Mouse (Mus musculus): ENCODE data around the gene Tbx5. TPM values are rescaled to one million over a fixed set of nuclear protein-coding genes. Genes with fewer than 3 reads are reported as not detected.

Tbx5 gene
- polyA plus RNA-seq, 1 experiment from 2014 or later, result 55.7 TPM

DNA sequence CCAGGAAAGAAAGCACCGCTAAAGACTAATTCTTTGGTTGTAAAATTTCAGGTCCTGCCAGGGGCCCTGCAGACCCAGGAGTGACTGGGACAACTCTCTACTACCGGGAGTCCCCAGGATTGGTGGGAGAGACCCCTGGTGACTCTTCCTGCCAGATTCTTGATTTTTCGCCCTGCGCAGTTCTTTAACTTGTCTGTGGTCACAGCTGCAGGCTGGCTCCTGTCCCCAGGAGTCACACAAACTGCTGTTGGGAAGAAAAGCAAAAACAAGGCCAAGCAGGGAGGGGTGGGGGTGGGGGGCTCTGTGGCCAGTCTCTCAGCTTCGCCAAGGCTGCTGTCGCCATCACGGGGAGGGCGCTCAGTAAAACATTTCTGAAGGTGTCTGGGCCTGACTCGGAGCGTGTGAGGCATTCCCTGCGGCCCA, 32.2 kb upstream of the Tbx5 start:
- peak overlapping the region; percentile 92 for H3K27ac ChIP-seq
- 11% methylated on average over 11 of the region's 11 CpGs for WGBS
- peaks cover 94% of the 10 kb centered on the region for H3K27me3 ChIP-seq
- H3K4me3 ChIP-seq, result no peak overlapping the region
- H3K4me1 ChIP-seq, result peaks cover 43% of the 10 kb centered on the region
- H3K9ac ChIP-seq, result peak overlapping the region; percentile 2; the same call in 1 of the 2 replicates
- no peaks in the 10 kb centered on the region for H3K9me3 ChIP-seq
- H3K36me3 ChIP-seq, result no peaks in the 10 kb centered on the region
- peak overlapping the region; percentile 41 for H3K4me2 ChIP-seq
- ATAC-seq (ENCODE audit: borderline replicate concordance, extremely low read depth, low FRiP score, low TSS enrichment), result peak; percentile 47; the same call in 1 of the 2 replicates

DNA sequence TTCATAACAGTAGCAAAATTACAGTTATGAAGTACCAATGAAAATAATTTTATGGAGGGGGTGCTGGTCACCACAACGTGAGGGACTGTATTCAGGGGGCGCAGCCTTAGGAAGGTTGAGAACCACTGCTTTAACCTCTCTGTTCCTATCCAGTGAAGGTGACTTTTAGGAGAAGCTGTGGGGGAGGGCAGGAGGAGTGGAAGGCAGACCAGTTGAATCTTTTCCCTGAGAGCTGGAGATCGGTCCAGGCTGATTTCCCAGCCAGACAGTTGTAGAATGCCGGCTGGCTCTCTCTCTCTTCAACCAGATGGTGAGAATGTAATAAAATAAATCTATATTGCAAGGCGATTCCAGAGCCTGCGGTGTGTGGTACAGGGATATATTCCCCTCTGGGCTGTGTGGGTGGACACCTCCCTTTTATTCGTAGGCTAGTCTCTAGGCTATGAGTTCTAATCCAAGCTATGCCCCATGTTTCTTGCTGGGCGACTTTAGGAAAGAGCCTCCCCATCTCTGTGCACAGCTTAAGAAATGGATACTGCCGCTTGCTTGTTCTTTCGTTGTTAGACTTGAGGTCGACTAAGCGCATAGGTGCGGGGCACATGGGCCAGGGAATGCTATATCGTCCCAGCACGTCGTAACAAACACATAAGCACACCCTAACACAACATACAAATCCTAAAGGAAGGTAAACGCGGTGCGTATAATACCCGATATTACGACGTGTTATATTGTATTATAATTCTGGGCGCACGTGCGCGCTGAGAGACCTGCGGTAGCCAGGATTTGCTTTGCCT, 29.7 kb upstream of the Tbx5 start:
- H3K4me2 ChIP-seq, result peak overlapping the region; percentile 53
- no peaks in the 10 kb centered on the region for H3K36me3 ChIP-seq
- 6% methylated on average over 27 of the region's 27 CpGs for WGBS
- H3K9me3 ChIP-seq, result no peaks in the 10 kb centered on the region
- peak overlapping the region; percentile 63 for H3K9ac ChIP-seq
- H3K4me3 ChIP-seq, result peak overlapping the region; percentile 42
- peak overlapping the region; percentile 91 for H3K27ac ChIP-seq
- peak; percentile 15; the same call in 1 of the 2 replicates for ATAC-seq (ENCODE audit: borderline replicate concordance, extremely low read depth, low FRiP score, low TSS enrichment)
- H3K27me3 ChIP-seq, result peaks cover 94% of the 10 kb centered on the region
- H3K4me1 ChIP-seq, result peaks cover 28% of the 10 kb centered on the region

GRCm38 (mm10) chr5:119803411-119804251, 28.8 kb upstream of the Tbx5 start:
- under 1% methylated on average over 64 of the region's 64 CpGs for WGBS
- H3K27ac ChIP-seq, result peak overlapping the region; percentile 91
- H3K9me3 ChIP-seq, result no peaks in the 10 kb centered on the region
- ATAC-seq (ENCODE audit: borderline replicate concordance, extremely low read depth, low FRiP score, low TSS enrichment), result no peak
- H3K9ac ChIP-seq, result peak overlapping the region; percentile 63
- peak overlapping the region; percentile 42 for H3K4me3 ChIP-seq
- H3K27me3 ChIP-seq, result peaks cover 94% of the 10 kb centered on the region
- H3K4me1 ChIP-seq, result peaks cover 24% of the 10 kb centered on the region; the same call in 1 of the 2 replicates
- peak overlapping the region; percentile 53 for H3K4me2 ChIP-seq
- H3K36me3 ChIP-seq, result no peaks in the 10 kb centered on the region

DNA sequence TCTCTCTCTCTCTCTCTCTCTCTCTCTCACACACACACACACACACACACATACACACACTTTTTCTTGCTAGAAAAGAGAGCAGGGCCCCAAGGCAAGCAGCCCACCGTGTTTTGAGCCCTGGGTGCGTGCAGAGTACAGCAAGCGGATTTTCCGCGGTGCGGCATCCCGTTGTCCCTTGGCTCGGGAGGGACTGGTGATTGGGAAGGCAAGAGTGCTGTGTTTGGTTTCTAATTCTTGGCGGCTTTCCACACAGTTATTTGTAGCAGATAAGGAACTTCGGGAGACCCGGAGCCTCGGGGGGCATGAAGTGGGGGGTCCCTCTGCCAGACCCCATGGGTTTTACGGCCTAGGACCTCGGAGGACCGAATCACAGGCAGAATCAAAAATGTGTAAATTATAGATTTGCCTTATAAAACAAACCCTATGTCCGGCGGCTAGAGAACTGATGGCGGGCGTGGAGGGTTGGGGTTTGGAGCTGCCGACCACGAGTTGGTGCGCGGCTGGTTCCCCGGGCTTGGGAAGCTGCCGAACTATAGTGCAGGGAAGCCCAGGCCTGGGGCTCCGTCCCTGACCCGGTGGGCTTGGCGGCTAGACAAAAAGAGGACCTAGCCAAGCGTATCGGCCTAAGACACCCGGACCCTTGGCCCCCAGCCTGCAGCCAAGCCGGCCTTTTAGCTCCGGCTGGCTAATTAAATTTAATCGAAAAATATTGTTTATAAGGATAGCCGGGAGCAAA, 28.0 kb upstream of the Tbx5 start:
- Histone ChIP-seq H3K36me3 (no peaks in the 10 kb centered on the region), H3K4me2 (peak overlapping the region; percentile 53), H3K27me3 (peaks cover 91% of the 10 kb centered on the region), H3K9me3 (no peaks in the 10 kb centered on the region), H3K4me3 (peak overlapping the region; percentile 42), H3K27ac (peak overlapping the region; percentile 91), H3K4me1 (peaks cover 27% of the 10 kb centered on the region; the same call in 1 of the 2 replicates), H3K9ac (peak overlapping the region; percentile 63)
- no peak for ATAC-seq (ENCODE audit: borderline replicate concordance, extremely low read depth, low FRiP score, low TSS enrichment)
- WGBS, result under 1% methylated on average over 35 of the region's 35 CpGs

GRCm38 (mm10) chr5:119805636-119806035, 26.8 kb upstream of the Tbx5 start:
- H3K4me1 ChIP-seq, result peaks cover 21% of the 10 kb centered on the region
- peak overlapping the region; percentile 53 for H3K4me2 ChIP-seq
- peaks cover 85% of the 10 kb centered on the region for H3K27me3 ChIP-seq
- H3K4me3 ChIP-seq, result peak overlapping the region; percentile 42
- WGBS, result under 1% methylated on average over 5 of the region's 5 CpGs
- no peak for ATAC-seq (ENCODE audit: borderline replicate concordance, extremely low read depth, low FRiP score, low TSS enrichment)
- H3K9ac ChIP-seq, result peak overlapping the region; percentile 63
- H3K36me3 ChIP-seq, result no peaks in the 10 kb centered on the region
- peak overlapping the region; percentile 91 for H3K27ac ChIP-seq
- no peaks in the 10 kb centered on the region for H3K9me3 ChIP-seq

GRCm38 (mm10) chr5:119806467-119806866, 26.0 kb upstream of the Tbx5 start:
- no peaks in the 10 kb centered on the region for H3K36me3 ChIP-seq
- peaks cover 21% of the 10 kb centered on the region for H3K4me1 ChIP-seq
- H3K27ac ChIP-seq, result peak overlapping the region; percentile 91
- no peak for ATAC-seq (ENCODE audit: borderline replicate concordance, extremely low read depth, low FRiP score, low TSS enrichment)
- peak overlapping the region; percentile 63 for H3K9ac ChIP-seq
- H3K9me3 ChIP-seq, result no peaks in the 10 kb centered on the region
- H3K27me3 ChIP-seq, result peaks cover 80% of the 10 kb centered on the region
- H3K4me3 ChIP-seq, result peak overlapping the region; percentile 42; the same call in 1 of the 2 replicates
- H3K4me2 ChIP-seq, result peak overlapping the region; percentile 53

DNA sequence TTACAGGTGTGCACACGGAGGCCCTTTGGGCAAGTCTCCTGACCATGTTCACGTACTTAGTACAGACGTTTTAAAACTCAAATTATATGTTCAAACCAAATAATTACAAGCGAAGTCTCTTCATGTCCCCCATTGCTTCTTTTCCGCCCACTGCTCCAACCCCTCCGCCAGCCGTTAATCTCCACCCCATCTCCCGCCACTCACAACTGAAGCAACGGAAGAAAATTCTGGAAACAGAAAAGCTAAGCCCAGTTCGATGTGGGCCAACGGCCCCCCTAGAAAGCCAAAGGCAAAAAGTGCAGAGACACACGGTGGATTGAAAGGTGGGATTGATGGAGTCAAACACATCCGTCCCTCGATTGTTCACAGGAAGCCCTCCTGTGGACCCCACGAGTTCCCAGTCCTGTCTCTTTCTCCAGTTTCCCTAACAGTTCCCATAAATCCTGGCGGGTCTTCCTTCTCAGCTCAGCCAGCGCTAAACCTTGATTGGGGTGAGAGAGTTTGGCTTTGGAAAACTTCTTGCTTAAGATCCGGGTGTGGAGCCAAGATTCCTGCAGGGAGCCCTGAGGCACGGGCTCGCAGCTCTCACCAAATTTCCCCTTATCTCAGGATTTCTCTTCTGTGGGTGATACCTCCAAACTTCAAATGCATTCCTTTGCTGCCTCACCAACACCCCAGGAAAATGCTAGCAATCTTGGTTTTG, 24.8 kb upstream of the Tbx5 start:
- Histone ChIP-seq H3K9ac (peak overlapping the region; percentile 13; the same call in 1 of the 2 replicates), H3K27ac (peak overlapping the region; percentile 91), H3K36me3 (no peaks in the 10 kb centered on the region), H3K4me3 (peak overlapping the region; percentile 12; the same call in 1 of the 2 replicates), H3K4me2 (peak overlapping the region; percentile 36), H3K4me1 (peaks cover 19% of the 10 kb centered on the region), H3K9me3 (no peaks in the 10 kb centered on the region), H3K27me3 (peaks cover 68% of the 10 kb centered on the region)
- no peak for ATAC-seq (ENCODE audit: borderline replicate concordance, extremely low read depth, low FRiP score, low TSS enrichment)
- 6% methylated on average over 20 of the region's 20 CpGs for WGBS

DNA sequence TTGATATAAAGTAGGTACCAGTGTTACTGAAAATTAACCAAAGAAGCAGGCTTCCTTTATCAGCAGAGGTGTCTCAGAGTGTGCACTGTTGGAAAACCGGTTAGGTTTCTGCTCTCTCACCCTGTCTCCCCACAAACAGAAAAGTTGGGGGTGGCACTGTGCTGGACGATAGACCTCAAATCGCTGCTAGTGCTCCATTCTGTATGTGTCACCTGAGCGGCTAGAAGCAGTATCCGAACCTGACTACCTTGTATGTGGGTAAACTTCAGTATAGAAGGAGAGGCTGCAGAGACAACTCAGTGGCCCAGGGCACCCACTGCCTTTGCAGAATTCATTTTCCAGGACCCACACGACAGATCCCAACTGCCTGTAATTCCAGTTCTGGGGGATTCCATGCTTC, 23.8 kb upstream of the Tbx5 start:
- peak overlapping the region; percentile 91; the same call in 1 of the 2 replicates for H3K27ac ChIP-seq
- no peaks in the 10 kb centered on the region for H3K9me3 ChIP-seq
- H3K4me2 ChIP-seq, result no peak overlapping the region
- H3K27me3 ChIP-seq, result peaks cover 60% of the 10 kb centered on the region
- no peak overlapping the region for H3K9ac ChIP-seq
- 62% methylated on average over 6 of the region's 6 CpGs for WGBS
- no peaks in the 10 kb centered on the region for H3K36me3 ChIP-seq
- no peak for ATAC-seq (ENCODE audit: borderline replicate concordance, extremely low read depth, low FRiP score, low TSS enrichment)
- H3K4me1 ChIP-seq, result peaks cover 28% of the 10 kb centered on the region
- no peak overlapping the region for H3K4me3 ChIP-seq

DNA sequence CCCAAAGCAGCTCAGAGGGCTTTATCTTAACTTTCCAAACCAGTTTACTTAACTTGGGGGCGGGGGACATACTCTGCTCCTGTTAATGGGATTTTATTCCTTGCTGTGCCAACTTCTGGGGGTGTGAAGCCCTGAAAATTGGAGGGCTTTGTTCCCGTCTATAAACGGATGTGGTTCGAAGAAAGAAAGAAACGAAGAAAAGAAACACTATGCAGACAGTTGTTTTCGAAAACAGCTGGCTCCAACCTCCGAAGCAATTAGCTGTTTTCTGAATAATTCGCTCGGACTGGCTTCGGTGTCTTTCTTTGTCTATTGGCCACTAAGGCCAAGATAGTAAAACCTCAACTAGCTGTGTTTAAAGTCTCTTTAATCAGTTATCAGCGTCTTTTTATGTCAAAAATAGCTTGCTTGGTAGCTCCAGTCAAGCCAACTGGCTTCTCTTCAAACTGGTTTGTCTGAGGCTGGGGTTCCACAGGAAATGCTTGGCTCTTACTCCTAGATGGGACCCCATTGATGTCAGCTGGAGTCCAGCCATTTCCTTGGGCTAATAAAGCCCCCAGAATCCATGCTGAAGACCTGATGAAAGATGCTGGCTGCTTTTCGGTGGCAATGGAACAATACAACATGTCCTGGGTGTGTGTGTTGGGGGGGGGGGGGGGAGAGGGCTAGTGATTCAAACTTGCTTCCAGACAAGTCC, 21.3 kb upstream of the Tbx5 start:
- H3K9me3 ChIP-seq, result no peaks in the 10 kb centered on the region
- peak; percentile 89 for ATAC-seq (ENCODE audit: borderline replicate concordance, extremely low read depth, low FRiP score, low TSS enrichment)
- H3K4me1 ChIP-seq, result peaks cover 30% of the 10 kb centered on the region
- no peak overlapping the region for H3K4me2 ChIP-seq
- H3K9ac ChIP-seq, result no peak overlapping the region
- peak overlapping the region; percentile 87 for H3K27ac ChIP-seq
- H3K27me3 ChIP-seq, result peaks cover 38% of the 10 kb centered on the region
- no peaks in the 10 kb centered on the region for H3K36me3 ChIP-seq
- no peak overlapping the region for H3K4me3 ChIP-seq
- WGBS, result 27% methylated on average over 12 of the region's 12 CpGs

- Histone ChIP-seq H3K9me3 (no peaks in the 10 kb centered on the region), H3K9ac (no peak overlapping the region), H3K4me1 (peaks cover 19% of the 10 kb centered on the region), H3K27me3 (0 out of 2 replicates have a peak, but pooled peaks cover 5% of the 10 kb centered on the region), H3K4me2 (no peak overlapping the region), H3K36me3 (no peaks in the 10 kb centered on the region), H3K27ac (no peak overlapping the region), H3K4me3 (no peak overlapping the region)
- ATAC-seq (ENCODE audit: borderline replicate concordance, extremely low read depth, low FRiP score, low TSS enrichment), result no peak
- WGBS, result 70% methylated on average over 1 of the region's 1 CpGs
These were observed 17.2 kb upstream of the Tbx5 start for GRCm38 (mm10) chr5:119815247-119815646.

Measured in lung, embryonic 15.5 days (tissue).